In genomic region chr6:53130717-53131330, GRCm38 (mm10) we compare ENCODE assay signal across 32 mouse cellular contexts.
A peak's percentile ranks its signal among the peaks of the same experiment; 100 is the strongest.
DNase-seq lines count a peak whose midpoint lies in the region; ATAC-seq and TF ChIP-seq lines count a peak whose summit lies in the region.
"Had no signal": no experiment of that assay in that cellular context is flagged by ENCODE, and none has a peak within 500 bp of the region (broad histone marks: within the 10 kb centered on the region; RNA-seq: fewer than 3 reads in every experiment).

No protein-coding gene starts in this region.

- H3K27ac ChIP-seq in heart, postnatal 0 days (ENCODE audit: low read depth) = no peak overlapping the region
- H3K27ac ChIP-seq in midbrain, embryonic 11.5 days (ENCODE audit: low read depth, low read length) = no peak overlapping the region
- no peak overlapping the region for H3K27ac ChIP-seq in midbrain, embryonic 13.5 days
- H3K27ac ChIP-seq: embryonic facial prominence, embryonic 12.5 days; heart, adult 2 months; hindbrain, postnatal 0 days; intestine, embryonic 15.5 days; limb, embryonic 10.5 days; limb, embryonic 15.5 days; liver, embryonic 13.5 days; midbrain, embryonic 10.5 days; neural tube, embryonic 13.5 days had no signal

- H3K4me2 ChIP-seq in heart, postnatal 0 days (ENCODE audit: low read depth, low read length) = no peak overlapping the region
- no peak overlapping the region for H3K4me2 ChIP-seq in midbrain, embryonic 11.5 days
- no peak overlapping the region for H3K4me2 ChIP-seq in midbrain, embryonic 13.5 days (replicated peaks)
- H3K4me2 ChIP-seq: embryonic facial prominence, embryonic 12.5 days; heart, embryonic 12.5 days; intestine, embryonic 15.5 days; limb, embryonic 15.5 days; liver, embryonic 13.5 days; neural tube, embryonic 13.5 days had no signal

- no peaks in the 10 kb centered on the region for H3K27me3 ChIP-seq in heart, postnatal 0 days (ENCODE audit: control insufficient read depth, insufficient read depth, low read length)
- no peaks in the 10 kb centered on the region for H3K27me3 ChIP-seq in midbrain, embryonic 11.5 days (ENCODE audit: control insufficient read depth, insufficient read depth, low read length)
- H3K27me3 ChIP-seq in midbrain, embryonic 13.5 days = no peaks in the 10 kb centered on the region
- H3K27me3 ChIP-seq: embryonic facial prominence, embryonic 12.5 days; heart, embryonic 12.5 days; intestine, embryonic 15.5 days; limb, embryonic 15.5 days; liver, embryonic 13.5 days; neural tube, embryonic 13.5 days had no signal

- TF ChIP-seq CTCF in heart, postnatal 0 days (IDR thresholded peaks at IDR 0.05; ENCODE audit: low read depth) = no peak

- H3K36me3 ChIP-seq in heart, postnatal 0 days (replicated peaks; ENCODE audit: control insufficient read depth, insufficient read depth, low read length) = no peaks in the 10 kb centered on the region
- no peaks in the 10 kb centered on the region for H3K36me3 ChIP-seq in midbrain, embryonic 11.5 days (ENCODE audit: control insufficient read depth, insufficient read depth, low read length)
- no peaks in the 10 kb centered on the region for H3K36me3 ChIP-seq in midbrain, embryonic 13.5 days
- H3K36me3 ChIP-seq: embryonic facial prominence, embryonic 12.5 days; heart, embryonic 12.5 days; intestine, embryonic 15.5 days; limb, embryonic 10.5 days; limb, embryonic 15.5 days; liver, embryonic 13.5 days; midbrain, embryonic 10.5 days; neural tube, embryonic 13.5 days had no signal

- DNase-seq in heart, postnatal 0 days (ENCODE audit: low spot score) = no peak
- no peak for DNase-seq in heart, postnatal 4 days
- peak; percentile 79 for DNase-seq in midbrain, embryonic 11.5 days (ENCODE audit: low spot score, missing footprints)
- DNase-seq in retina, embryonic 14.5 days (ENCODE audit: low spot score) = peak; percentile 32
- no peak for DNase-seq in right cerebral cortex, adult 2 months (ENCODE audit: low spot score in 2 of 2)
- no peak for DNase-seq in ovary, postnatal 10 days (ENCODE audit: low spot score)
- DNase-seq: adrenal gland, postnatal 10 days; cerebellum, adult 11 months; cerebellum, adult 9-11 months; embryo, embryonic 11 days; gastrocnemius, postnatal 25 days; heart, adult 2 months; heart, postnatal 10 days; kidney, adult 8-10 months; kidney, postnatal 10 days; layer of hippocampus, adult 9-11 months; liver, embryonic 13.5 days; lung, postnatal 10 days; spleen, adult 18-20 months; thymus, adult 2 months; thymus, postnatal 36 days had no signal

- TF ChIP-seq EP300 in heart, postnatal 0 days (IDR thresholded peaks at IDR 0.05; ENCODE audit: low read depth) = no peak

- no peaks in the 10 kb centered on the region for H3K9me3 ChIP-seq in heart, postnatal 0 days (replicated peaks; ENCODE audit: control insufficient read depth, low read length)
- no peaks in the 10 kb centered on the region for H3K9me3 ChIP-seq in midbrain, embryonic 11.5 days (ENCODE audit: control insufficient read depth, low read length)
- no peaks in the 10 kb centered on the region for H3K9me3 ChIP-seq in midbrain, embryonic 13.5 days
- H3K9me3 ChIP-seq: embryonic facial prominence, embryonic 12.5 days; heart, embryonic 12.5 days; intestine, embryonic 15.5 days; limb, embryonic 10.5 days; limb, embryonic 15.5 days; liver, embryonic 13.5 days; midbrain, embryonic 10.5 days; neural tube, embryonic 13.5 days had no signal

- no peak overlapping the region for H3K9ac ChIP-seq in heart, postnatal 0 days (replicated peaks; ENCODE audit: low read depth, low read length)
- H3K9ac ChIP-seq in midbrain, embryonic 11.5 days (ENCODE audit: low read length) = no peak overlapping the region
- H3K9ac ChIP-seq in midbrain, embryonic 13.5 days (replicated peaks) = no peak overlapping the region
- H3K9ac ChIP-seq: embryonic facial prominence, embryonic 12.5 days; heart, embryonic 12.5 days; intestine, embryonic 15.5 days; limb, embryonic 15.5 days; liver, embryonic 13.5 days; neural tube, embryonic 13.5 days had no signal

- peak; percentile 39; the same call in 1 of the 2 replicates for ATAC-seq in heart, postnatal 0 days (ENCODE audit: insufficient read depth, low read depth)
- no peak for ATAC-seq in midbrain, embryonic 11.5 days (ENCODE audit: low FRiP score)
- no peak for ATAC-seq in midbrain, embryonic 13.5 days
- ATAC-seq: forebrain, embryonic 14.5 days; hindbrain, postnatal 0 days; intestine, embryonic 15.5 days had no signal

- 10% methylated on average over 2 of the region's 2 CpGs for WGBS in heart, postnatal 0 days
- WGBS in midbrain, embryonic 11.5 days = 25% methylated on average over 2 of the region's 2 CpGs
- 27% methylated on average over 2 of the region's 2 CpGs for WGBS in midbrain, embryonic 13.5 days

- no peak overlapping the region for H3K4me3 ChIP-seq in heart, postnatal 0 days (ENCODE audit: low read depth, low read length)
- no peak overlapping the region for H3K4me3 ChIP-seq in midbrain, embryonic 11.5 days (ENCODE audit: low read depth, low read length)
- H3K4me3 ChIP-seq in midbrain, embryonic 13.5 days (replicated peaks) = no peak overlapping the region
- H3K4me3 ChIP-seq: embryonic facial prominence, embryonic 12.5 days; heart, adult 2 months; heart, embryonic 12.5 days; intestine, embryonic 15.5 days; limb, embryonic 10.5 days; limb, embryonic 15.5 days; liver, embryonic 13.5 days; midbrain, embryonic 10.5 days; myocyte; neural tube, embryonic 13.5 days had no signal

- no peaks in the 10 kb centered on the region for H3K4me1 ChIP-seq in heart, postnatal 0 days (ENCODE audit: control insufficient read depth, insufficient read depth)
- no peaks in the 10 kb centered on the region for H3K4me1 ChIP-seq in midbrain, embryonic 11.5 days (ENCODE audit: control insufficient read depth, insufficient read depth, low read length)
- H3K4me1 ChIP-seq in midbrain, embryonic 13.5 days (replicated peaks) = no peaks in the 10 kb centered on the region
- H3K4me1 ChIP-seq: intestine, embryonic 15.5 days; liver, embryonic 13.5 days; neural tube, embryonic 13.5 days had no signal

Comparison
In these comparisons a context has a peak if more than half of its experiments do, and no peak if none do; other contexts are left out.
1. DNase-seq: peak in midbrain, embryonic 11.5 days (single experiment) and retina, embryonic 14.5 days (single experiment); none in heart, postnatal 0 days (single experiment), heart, postnatal 4 days (single experiment), right cerebral cortex, adult 2 months (0 of 2) and ovary, postnatal 10 days (single experiment).